Mouse (Mus musculus) gastrocnemius, adult 18-20 months (tissue): ENCODE data around the gene Sema5a. TPM values are rescaled to one million over a fixed set of nuclear protein-coding genes. Genes with fewer than 3 reads are reported as not detected.
A peak's percentile ranks its signal among the peaks of the same experiment; 100 is the strongest.

Experiments
- DNase-seq: peaks from one replicate; pipeline ENCODE4 v3.0.0; 2021; ENCODE audit warnings: low spot score
- total RNA-seq, 2 experiments: library from RNA; stranded (reverse); gene quantifications; 2 replicates each; pipeline ENCODE4 v1.2.3; 2021

The Sema5a gene
- total RNA-seq, 2 experiments from 2014 or later = 2.3 to 2.9 TPM

- DNase-seq = no peak
Measured at GRCm38 (mm10) chr15:32432927-32433832, 188.6 kb downstream of the Sema5a start.

- DNase-seq = no peak
Measured at GRCm38 (mm10) chr15:32433833-32434155, 189.2 kb downstream of the Sema5a start.

DNA sequence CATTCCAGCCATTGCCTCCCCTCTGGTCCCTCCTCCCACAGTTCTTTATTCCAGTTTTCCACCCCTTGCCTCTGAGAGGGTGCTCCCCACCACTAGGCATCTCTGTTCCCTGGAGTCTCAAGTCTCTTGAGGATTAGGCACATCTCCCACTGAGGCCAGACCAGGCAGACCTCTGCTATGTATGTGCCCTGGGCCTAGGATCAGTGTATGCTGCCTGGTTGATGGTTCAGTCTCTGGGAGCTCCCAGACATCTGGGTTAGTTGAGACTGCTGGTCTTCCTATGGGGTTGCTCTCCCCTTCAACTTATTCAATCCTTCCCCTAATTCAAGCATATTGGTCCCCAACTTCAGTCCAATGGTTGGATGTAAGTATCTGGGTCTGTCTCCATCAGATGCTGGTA lies 189.7 kb downstream of the Sema5a start:
- no peak for DNase-seq

DNA sequence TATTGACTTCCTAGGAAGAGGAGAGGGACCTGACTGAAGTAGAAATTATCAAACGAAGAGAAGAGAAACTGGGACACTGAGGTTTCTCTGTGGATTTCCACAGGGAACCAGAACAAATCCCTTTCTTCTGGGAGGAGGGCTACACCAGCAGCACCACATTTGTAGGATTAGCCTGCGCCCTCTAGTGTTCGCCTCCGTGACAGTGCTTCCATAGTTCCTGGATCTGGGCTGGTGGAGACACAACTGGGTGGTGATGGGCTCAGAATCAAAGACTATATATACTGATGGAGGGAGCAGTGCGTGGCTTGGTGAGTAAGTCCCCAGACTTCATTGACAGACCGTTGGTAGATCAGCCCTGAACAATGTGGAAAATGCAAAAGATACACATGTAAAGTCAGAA lies 193.0 kb downstream of the Sema5a start:
- peak; percentile 69 for DNase-seq

- no peak for DNase-seq
Measured at GRCm38 (mm10) chr15:32442745-32443144, 198.1 kb downstream of the Sema5a start.

DNA sequence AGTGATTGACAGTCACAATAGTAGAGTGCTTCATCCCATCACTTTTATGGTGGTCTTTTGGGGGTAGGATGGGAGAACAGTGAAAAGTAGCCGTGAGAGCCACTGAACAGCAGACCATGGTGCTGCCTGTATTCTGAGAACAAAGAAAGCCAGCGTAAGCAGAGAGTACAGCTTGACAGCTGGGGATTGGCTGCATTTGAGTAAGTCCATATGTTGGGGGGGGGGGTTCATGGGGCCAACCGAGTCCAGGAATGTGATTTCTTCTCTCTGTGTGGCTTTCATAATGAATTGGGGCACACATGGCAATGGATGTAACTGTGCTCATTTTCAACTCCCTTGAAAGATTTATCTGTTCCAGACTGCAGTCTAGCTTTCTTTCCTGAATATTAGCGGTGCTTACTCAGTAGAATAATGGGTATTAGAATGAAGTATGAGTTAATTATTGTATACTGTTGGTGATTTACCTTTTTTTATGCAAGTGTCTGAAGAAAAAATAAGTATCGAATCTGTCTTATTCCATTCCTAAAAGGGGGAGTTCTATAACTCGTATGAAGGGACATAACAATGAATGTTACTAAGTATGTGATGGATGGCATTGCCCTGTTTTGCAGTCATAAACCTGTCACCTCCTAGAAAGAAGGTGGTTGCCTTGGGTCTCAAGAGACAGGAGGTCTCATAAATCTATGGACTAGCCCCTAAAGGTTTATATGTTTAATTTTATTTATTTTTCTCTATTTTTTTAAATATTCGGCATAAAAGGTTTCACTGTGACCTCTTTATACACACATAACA lies 203.1 kb downstream of the Sema5a start:
- no peak for DNase-seq

DNA sequence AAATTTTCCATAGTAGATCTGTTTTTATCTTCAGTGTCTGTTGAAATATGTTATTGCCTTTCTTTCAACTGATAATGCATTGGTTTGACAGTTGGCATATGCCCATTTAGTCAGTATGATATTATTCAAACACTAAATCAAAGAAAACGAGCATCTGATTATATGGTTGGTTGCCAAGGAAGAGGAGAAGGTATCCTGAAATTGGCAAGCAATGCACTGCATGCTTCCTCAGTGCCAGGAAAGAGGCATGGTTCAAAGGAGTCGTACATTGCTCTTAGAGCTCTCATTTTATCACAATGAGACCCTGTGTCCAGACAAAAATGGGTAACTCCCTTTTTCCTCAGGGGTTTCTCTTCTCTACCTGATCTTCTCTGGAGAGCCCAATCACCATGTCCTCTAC lies 214.4 kb downstream of the Sema5a start:
- no peak for DNase-seq

GRCm38 (mm10) chr15:32460238-32460637 lies 215.6 kb downstream of the Sema5a start:
- DNase-seq = no peak

DNA sequence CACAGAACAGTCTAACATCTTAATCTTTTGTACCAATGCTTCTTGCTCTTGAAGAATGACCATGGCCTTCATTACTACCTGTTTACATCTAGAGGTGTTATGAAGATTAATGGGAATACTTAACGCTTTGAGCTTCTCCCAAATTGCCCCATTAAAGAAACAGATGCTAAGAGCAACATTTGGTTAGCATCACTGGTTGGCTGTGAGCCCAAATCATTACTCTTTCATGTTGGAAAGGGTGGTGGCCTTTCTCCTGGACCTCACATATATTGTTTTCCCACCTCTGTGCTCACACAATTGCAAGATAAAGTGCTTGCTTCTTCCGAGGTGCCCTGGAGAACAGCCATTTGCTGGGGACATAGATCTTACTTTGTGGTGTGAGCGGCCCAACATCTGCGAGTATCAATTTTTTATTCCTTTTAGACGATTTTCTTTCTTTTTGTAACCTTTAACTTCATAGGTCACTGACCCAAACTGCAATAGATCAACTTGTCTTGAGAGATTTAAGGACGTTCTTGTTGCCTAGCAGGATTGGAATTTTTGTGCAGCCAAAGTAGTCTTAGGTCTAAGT lies 227.0 kb downstream of the Sema5a start:
- no peak for DNase-seq

DNA sequence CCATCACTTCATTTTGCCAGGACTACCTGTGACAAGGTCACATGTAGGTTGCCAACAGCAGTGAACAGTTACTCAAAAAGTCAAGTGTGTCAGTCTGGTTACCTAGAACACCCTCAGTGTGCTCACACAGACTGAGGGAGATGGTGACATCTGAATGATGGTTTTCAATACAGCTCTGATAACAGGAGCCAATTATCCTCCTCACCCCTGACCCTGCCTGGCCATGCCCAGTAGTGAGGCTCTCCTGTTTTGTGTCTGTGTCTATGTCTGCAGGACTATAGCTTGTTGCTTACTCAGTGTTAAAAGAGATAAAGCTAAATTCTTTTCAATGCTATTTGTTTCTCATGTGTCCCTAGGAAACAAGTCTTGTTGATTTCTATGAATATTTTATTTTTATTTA lies 236.1 kb downstream of the Sema5a start:
- DNase-seq = no peak

GRCm38 (mm10) chr15:32485064-32485964 lies 240.7 kb downstream of the Sema5a start:
- no peak for DNase-seq

GRCm38 (mm10) chr15:32487968-32488367 lies 243.4 kb downstream of the Sema5a start:
- no peak for DNase-seq

- DNase-seq = no peak
Measured at GRCm38 (mm10) chr15:32494219-32494618, 249.6 kb downstream of the Sema5a start.

GRCm38 (mm10) chr15:32494899-32495298 lies 250.3 kb downstream of the Sema5a start:
- DNase-seq = no peak

- no peak for DNase-seq
Measured at GRCm38 (mm10) chr15:32496880-32497279, 252.3 kb downstream of the Sema5a start.

- no peak for DNase-seq
Measured at GRCm38 (mm10) chr15:32505941-32506340, 261.3 kb downstream of the Sema5a start.

DNA sequence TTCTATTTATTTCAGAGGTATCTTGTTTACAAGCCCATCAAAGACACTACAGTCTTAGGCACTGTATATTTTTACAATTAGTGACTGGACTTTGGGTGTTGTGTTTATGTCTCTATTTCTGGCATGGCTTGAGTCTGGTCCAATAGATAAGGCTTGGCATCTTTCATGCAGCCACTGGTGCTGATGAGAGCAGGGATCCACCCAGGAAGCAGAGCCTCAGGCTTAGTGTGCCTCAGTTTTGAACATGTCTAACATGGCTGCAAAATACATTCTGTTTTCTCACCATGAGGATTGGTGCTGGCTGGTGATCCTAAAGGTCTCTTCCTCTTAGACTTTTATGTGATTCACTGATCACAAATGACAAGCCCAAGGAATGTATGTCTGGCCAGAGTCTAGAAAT lies 263.7 kb downstream of the Sema5a start:
- no peak for DNase-seq

DNA sequence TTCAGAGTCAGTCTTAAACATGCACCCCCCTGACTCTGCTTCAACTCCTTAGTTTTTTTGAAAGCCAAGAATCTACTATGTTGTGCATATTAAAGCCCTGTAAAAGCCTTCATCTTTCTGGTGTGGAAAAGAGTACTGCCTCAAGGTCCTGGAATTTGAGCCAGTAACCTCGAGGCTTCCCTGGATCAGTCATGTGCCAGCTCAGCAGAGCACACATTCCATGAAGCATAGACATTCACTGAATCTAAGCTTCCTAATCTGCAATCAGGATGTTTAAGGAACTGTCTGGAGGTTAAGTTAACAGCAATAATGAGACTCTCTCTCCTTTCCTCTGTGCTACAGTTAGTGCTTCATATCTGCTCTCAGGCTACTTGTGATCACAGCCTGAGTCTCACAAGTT lies 270.3 kb downstream of the Sema5a start:
- DNase-seq = no peak

- no peak for DNase-seq
Measured at GRCm38 (mm10) chr15:32517954-32518353, 273.3 kb downstream of the Sema5a start.

DNA sequence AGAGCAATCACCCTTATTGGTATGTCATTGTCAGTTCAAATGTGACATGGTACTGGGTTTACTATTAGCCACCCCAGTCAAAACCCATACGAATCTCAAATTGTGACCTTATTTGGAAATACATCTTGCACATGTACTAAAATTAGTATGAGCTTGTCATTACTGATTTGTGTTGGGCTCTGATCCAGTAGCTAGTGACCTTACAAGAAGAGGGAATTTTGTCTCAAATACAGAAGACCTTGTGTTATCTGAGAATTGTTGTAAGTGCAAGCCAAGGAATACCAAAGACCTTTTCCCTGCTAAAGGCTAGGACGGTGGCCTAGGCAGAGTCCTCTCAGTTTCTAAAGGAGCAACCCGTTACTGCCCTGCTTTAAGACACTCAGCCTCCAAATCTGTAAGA lies 287.9 kb downstream of the Sema5a start:
- no peak for DNase-seq

DNA sequence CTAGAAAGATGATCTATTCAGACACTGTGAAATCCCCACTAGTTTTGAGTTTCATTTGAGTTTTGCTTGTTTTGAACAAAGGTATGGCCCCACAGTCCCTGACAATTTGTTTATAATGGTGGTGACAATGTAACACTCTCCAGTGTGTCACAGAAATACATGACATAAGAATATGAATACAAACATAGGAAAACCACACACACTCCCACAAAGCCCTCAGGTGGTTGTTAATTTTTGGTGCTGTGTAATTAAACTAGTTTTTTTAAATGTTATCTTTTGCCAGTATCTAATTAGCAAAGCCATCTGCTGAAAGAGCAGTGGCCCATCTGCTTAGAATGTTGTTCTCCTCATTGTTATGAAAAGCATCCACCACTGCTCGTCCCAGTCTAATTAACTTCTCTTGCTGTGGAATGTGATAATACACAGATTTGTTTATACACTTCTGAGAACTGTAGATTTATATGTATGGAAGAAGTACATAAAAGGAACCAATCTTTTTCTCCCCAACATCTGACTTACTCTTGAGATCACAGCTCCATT lies 289.0 kb downstream of the Sema5a start:
- DNase-seq = no peak
